8 mouse cellular contexts compared by ENCODE assay signal in genomic region chr7:126929046-126929445, GRCm38 (mm10). TPM values are rescaled to one million over a fixed set of nuclear protein-coding genes. Genes with fewer than 3 reads are reported as not detected.
DNase-seq lines count a peak whose midpoint lies in the region; ATAC-seq and TF ChIP-seq lines count a peak whose summit lies in the region.

No protein-coding gene starts in this region.

- peak overlapping the region; percentile 89 for H3K27ac ChIP-seq in testis, adult 2 months (ENCODE audit: control insufficient read depth, insufficient read depth, low read depth, low read length)
- H3K27ac ChIP-seq in intestine, embryonic 14.5 days (ENCODE audit: low read depth): peak overlapping the region; percentile 74; the same call in 1 of the 2 replicates
- peak overlapping the region; percentile 83 for H3K27ac ChIP-seq in midbrain, embryonic 13.5 days

- peak; percentile 55 for DNase-seq in adrenal gland, postnatal 10 days
- no peak for DNase-seq in adrenal gland, adult 18-20 months (ENCODE audit: low spot score in 2 of 2)
- DNase-seq in testis, postnatal 14 days (ENCODE audit: low spot score): no peak
- DNase-seq in intestine, embryonic 14.5 days (ENCODE audit: low spot score): no peak
- no peak for DNase-seq in urinary bladder, postnatal 36 days (ENCODE audit: low spot score in 2 of 2)
- DNase-seq in thymus, postnatal 36 days: no peak

- ATAC-seq in intestine, embryonic 14.5 days (replicated peaks; ENCODE audit: low FRiP score, low TSS enrichment, low read depth): no peak; the same call in none of the 2 replicates
- peak; percentile 89 for ATAC-seq in midbrain, embryonic 13.5 days

- no peak for TF ChIP-seq CTCF in testis, adult 2 months (IDR thresholded peaks at IDR 0.05; ENCODE audit: control insufficient read depth, insufficient read depth, insufficient replicate concordance, low read depth, low read length)

- no peaks in the 10 kb centered on the region for H3K27me3 ChIP-seq in testis, adult 2 months (ENCODE audit: control insufficient read depth, insufficient read depth, low read length)
- H3K27me3 ChIP-seq in intestine, embryonic 14.5 days (replicated peaks; ENCODE audit: control insufficient read depth, insufficient read depth, low read length): no peaks in the 10 kb centered on the region
- no peaks in the 10 kb centered on the region for H3K27me3 ChIP-seq in midbrain, embryonic 13.5 days

- H3K9ac ChIP-seq in intestine, embryonic 14.5 days (ENCODE audit: low read length): peak overlapping the region; percentile 81
- H3K9ac ChIP-seq in midbrain, embryonic 13.5 days (replicated peaks): peak overlapping the region; percentile 83

- no peak for TF ChIP-seq POLR2A in testis, adult 2 months (IDR thresholded peaks at IDR 0.05; ENCODE audit: control insufficient read depth, low read depth, low read length)

- peaks cover 3% of the 10 kb centered on the region for H3K4me1 ChIP-seq in testis, adult 2 months (ENCODE audit: control insufficient read depth, insufficient read depth, low read length)
- peaks cover 9% of the 10 kb centered on the region for H3K4me1 ChIP-seq in intestine, embryonic 14.5 days (replicated peaks; ENCODE audit: control insufficient read depth, insufficient read depth, low read length)
- H3K4me1 ChIP-seq in midbrain, embryonic 13.5 days (replicated peaks): peaks cover 21% of the 10 kb centered on the region

- peak overlapping the region; percentile 97 for H3K4me2 ChIP-seq in intestine, embryonic 14.5 days (ENCODE audit: low read length)
- peak overlapping the region; percentile 96 for H3K4me2 ChIP-seq in midbrain, embryonic 13.5 days (replicated peaks)

- no peaks in the 10 kb centered on the region for H3K9me3 ChIP-seq in intestine, embryonic 14.5 days (ENCODE audit: control insufficient read depth, low read length)
- H3K9me3 ChIP-seq in midbrain, embryonic 13.5 days: no peaks in the 10 kb centered on the region

- peaks cover 2% of the 10 kb centered on the region; the same call in 1 of the 2 replicates for H3K36me3 ChIP-seq in testis, adult 2 months (ENCODE audit: control insufficient read depth, insufficient read depth, low read length)
- peaks cover 17% of the 10 kb centered on the region for H3K36me3 ChIP-seq in intestine, embryonic 14.5 days (ENCODE audit: control insufficient read depth, insufficient read depth, low read length)
- H3K36me3 ChIP-seq in midbrain, embryonic 13.5 days: peaks cover 25% of the 10 kb centered on the region

- WGBS in intestine, embryonic 14.5 days: under 1% methylated on average over 18 of the region's 27 CpGs
- 0% methylated on average over 27 of the region's 27 CpGs for WGBS in midbrain, embryonic 13.5 days

- H3K4me3 ChIP-seq in testis, adult 2 months (ENCODE audit: control insufficient read depth, low read depth, low read length): peak overlapping the region; percentile 98
- H3K4me3 ChIP-seq in intestine, embryonic 14.5 days (ENCODE audit: low read depth, low read length): peak overlapping the region; percentile 83
- peak overlapping the region; percentile 84 for H3K4me3 ChIP-seq in midbrain, embryonic 13.5 days (replicated peaks)

RNA-seq across cellular contexts. Expression of gene Kctd13, which starts 0.4 kb away (rescaled TPM):
- 10 to 100 TPM; 18.4 to 23.0 TPM for total RNA-seq in adrenal gland, postnatal 10 days (2021)
- total RNA-seq in adrenal gland, adult 18-20 months (2021): 10 to 100 TPM; 18.7 to 21.8 TPM
- 80.0 and 85.5 TPM in 2 replicates for polyA plus RNA-seq in testis, adult 2 months (2012; rRNA removed)
- 13.1 TPM in 2 replicates for polyA plus RNA-seq in intestine, embryonic 14.5 days (2014; fragmentation: Nextera tagmentation; extraction: Ambion mirVana)
- polyA plus RNA-seq in midbrain, embryonic 13.5 days (2015; fragmentation: Nextera tagmentation; extraction: Ambion mirVana): 84.3 and 85.7 TPM in 2 replicates

RNA-seq across cellular contexts. Expression of gene Tmem219, which starts 6.3 kb away (rescaled TPM):
- 10 to 100 TPM; 32.1 to 32.3 TPM for total RNA-seq in adrenal gland, postnatal 10 days (2021)
- total RNA-seq in adrenal gland, adult 18-20 months (2021): 10 to 100 TPM; 30.7 to 32.8 TPM
- 70.3 and 73.6 TPM in 2 replicates for polyA plus RNA-seq in testis, adult 2 months (2012; rRNA removed)
- 29.5 and 31.7 TPM in 2 replicates for polyA plus RNA-seq in intestine, embryonic 14.5 days (2014; fragmentation: Nextera tagmentation; extraction: Ambion mirVana)
- 33.2 and 35.0 TPM in 2 replicates for polyA plus RNA-seq in midbrain, embryonic 13.5 days (2015; fragmentation: Nextera tagmentation; extraction: Ambion mirVana)

RNA-seq across cellular contexts. Expression of gene Asphd1, which starts 20.3 kb away (rescaled TPM):
- total RNA-seq in adrenal gland, postnatal 10 days (2021): 1 to 10 TPM; 1.9 to 2.0 TPM
- total RNA-seq in adrenal gland, adult 18-20 months (2021): 1 to 10 TPM; 1.6 to 1.7 TPM
- 1.4 TPM in 2 replicates for polyA plus RNA-seq in testis, adult 2 months (2012; rRNA removed)
- 0.39 and 0.65 TPM in 2 replicates for polyA plus RNA-seq in intestine, embryonic 14.5 days (2014; fragmentation: Nextera tagmentation; extraction: Ambion mirVana)
- 5.5 and 5.8 TPM in 2 replicates for polyA plus RNA-seq in midbrain, embryonic 13.5 days (2015; fragmentation: Nextera tagmentation; extraction: Ambion mirVana)

RNA-seq across cellular contexts. Expression of gene Sez6l2, which starts 21.3 kb away (rescaled TPM):
- 10 to 100 TPM; 38.8 to 58.2 TPM for total RNA-seq in adrenal gland, postnatal 10 days (2021)
- total RNA-seq in adrenal gland, adult 18-20 months (2021): 10 to 100 TPM; 46.6 to 84.4 TPM
- polyA plus RNA-seq in testis, adult 2 months (2012; rRNA removed): 9.9 and 10.7 TPM in 2 replicates
- polyA plus RNA-seq in intestine, embryonic 14.5 days (2014; fragmentation: Nextera tagmentation; extraction: Ambion mirVana): 3.2 and 3.8 TPM in 2 replicates
- polyA plus RNA-seq in midbrain, embryonic 13.5 days (2015; fragmentation: Nextera tagmentation; extraction: Ambion mirVana): 34.9 and 35.3 TPM in 2 replicates

RNA-seq across cellular contexts. Expression of gene Taok2, which starts 44.5 kb away (rescaled TPM):
- total RNA-seq in adrenal gland, postnatal 10 days (2021): 10 to 100 TPM; 69.7 to 85.8 TPM
- total RNA-seq in adrenal gland, adult 18-20 months (2021): 10 to 100 TPM; 67.1 to 70.6 TPM
- 43.5 and 49.4 TPM in 2 replicates for polyA plus RNA-seq in testis, adult 2 months (2012; rRNA removed)
- polyA plus RNA-seq in intestine, embryonic 14.5 days (2014; fragmentation: Nextera tagmentation; extraction: Ambion mirVana): 26.6 and 29.7 TPM in 2 replicates
- polyA plus RNA-seq in midbrain, embryonic 13.5 days (2015; fragmentation: Nextera tagmentation; extraction: Ambion mirVana): 61.4 and 63.1 TPM in 2 replicates
